Mouse (Mus musculus): ENCODE results near the gene Gm20924. TPM values are rescaled to one million over a fixed set of nuclear protein-coding genes. Genes with fewer than 3 reads are reported as not detected.
"Not testable (repeated sequence)": the region's sequence is repeated elsewhere in the genome, so short reads cannot be mapped to it uniquely, and the experiment has no call there.

Gm20924 gene
- total RNA-seq (2021), result not detected

- DNase-seq (ENCODE audit: low spot score); intact Hi-C loops (cut with DNase I): not testable (repeated sequence)
These were observed at the start of gene Gm20924 for GRCm38 (mm10) chrY:65207427-65207826. TSS of gene Gm20924 (minus strand) at chrY:65207527.

Other genes starting within 250 kb of the Gm20924 start
- not detected for gene Gm20736, start 170.2 kb upstream of the Gm20924 start, total RNA-seq (2021)

Data from heart, postnatal 25 days (tissue).